Mouse (Mus musculus) erythroblast, embryonic 14.5 days (primary cell): ENCODE measurements around the gene Cdv3.

Experiments used
- GATA1 ChIP-seq: IDR thresholded peaks from 2 replicates; pipeline ENCODE4 v1.6.1; 2012; ENCODE audit warnings: low read length, inconsistent platforms, mixed read lengths
- TAL1 ChIP-seq: IDR thresholded peaks from 3 replicates; pipeline ENCODE4 v1.6.1; 2012; ENCODE audit warnings: low read length, inconsistent platforms, mixed read lengths

- TF ChIP-seq TAL1 = no peak
- no peak for TF ChIP-seq GATA1
These were observed 5.0 kb downstream of the Cdv3 start for GRCm38 (mm10) chr9:103360642-103361041.
